Mouse (Mus musculus): ENCODE data around the gene Arhgef26. TPM values are rescaled to one million over a fixed set of nuclear protein-coding genes. Genes with fewer than 3 reads are reported as not detected.

Arhgef26 gene
- total and polyA plus RNA-seq, 3 experiments: 0.16 TPM; not detected in 2

GRCm38 (mm10) chr3:62418387-62419138 is 80.4 kb downstream of the Arhgef26 start:
- no peak for TF ChIP-seq POLR2AphosphoS5 (IDR thresholded peaks at IDR 0.05; ENCODE audit: insufficient replicate concordance, low read depth, low read length)
- no peak for TF ChIP-seq GATA2 (IDR thresholded peaks at IDR 0.05; ENCODE audit: borderline replicate concordance, low read depth, low read length)
- no peak for TF ChIP-seq CTCF (IDR thresholded peaks at IDR 0.05; ENCODE audit: low read depth, low read length)
- no peak for TF ChIP-seq GATA1 (IDR thresholded peaks at IDR 0.05; ENCODE audit: borderline replicate concordance, low read length)
- TF ChIP-seq TAL1 (conservative IDR thresholded peaks at IDR 0.05; ENCODE audit: low read depth, low read length): no peak
- ATAC-seq (ENCODE audit: extremely low read depth, insufficient number of reproducible peaks, low FRiP score, poor library complexity, severe bottlenecking) (no peak), DNase-seq (ENCODE audit: low spot score) (no peak)
- Histone ChIP-seq H3K9me3 (replicated peaks) (no peaks in the 10 kb centered on the region), H3K36me3 (replicated peaks) (no peaks in the 10 kb centered on the region), H3K27me3 (ENCODE audit: insufficient read depth, low read length) (no peaks in the 10 kb centered on the region; the same call in 1 of the 2 replicates), H3K4me1 (ENCODE audit: insufficient read depth, low read depth, low read length) (no peaks in the 10 kb centered on the region), H3K4me3 (ENCODE audit: low read depth, low read length) (no peak overlapping the region)

- Histone ChIP-seq H3K4me1 (ENCODE audit: insufficient read depth, low read depth, low read length) (no peaks in the 10 kb centered on the region), H3K36me3 (replicated peaks) (no peaks in the 10 kb centered on the region), H3K9me3 (replicated peaks) (no peaks in the 10 kb centered on the region), H3K4me3 (ENCODE audit: low read depth, low read length) (no peak overlapping the region), H3K27me3 (ENCODE audit: insufficient read depth, low read length) (0 out of 2 replicates have a peak, but pooled peaks cover 3% of the 10 kb centered on the region)
- TF ChIP-seq POLR2AphosphoS5 (IDR thresholded peaks at IDR 0.05; ENCODE audit: insufficient replicate concordance, low read depth, low read length) (no peak), TAL1 (conservative IDR thresholded peaks at IDR 0.05; ENCODE audit: low read depth, low read length) (no peak), CTCF (IDR thresholded peaks at IDR 0.05; ENCODE audit: low read depth, low read length) (no peak), GATA2 (IDR thresholded peaks at IDR 0.05; ENCODE audit: borderline replicate concordance, low read depth, low read length) (no peak), GATA1 (IDR thresholded peaks at IDR 0.05; ENCODE audit: borderline replicate concordance, low read length) (no peak)
- DNase-seq (ENCODE audit: low spot score) (no peak), ATAC-seq (ENCODE audit: extremely low read depth, insufficient number of reproducible peaks, low FRiP score, poor library complexity, severe bottlenecking) (no peak)
Measured at GRCm38 (mm10) chr3:62433675-62434074, 95.5 kb downstream of the Arhgef26 start.

- Histone ChIP-seq H3K9me3 (replicated peaks) (no peaks in the 10 kb centered on the region), H3K36me3 (replicated peaks) (no peaks in the 10 kb centered on the region), H3K4me3 (ENCODE audit: low read depth, low read length) (no peak overlapping the region), H3K4me1 (ENCODE audit: insufficient read depth, low read depth, low read length) (no peaks in the 10 kb centered on the region), H3K27me3 (ENCODE audit: insufficient read depth, low read length) (peaks cover 8% of the 10 kb centered on the region)
- ATAC-seq (ENCODE audit: extremely low read depth, insufficient number of reproducible peaks, low FRiP score, poor library complexity, severe bottlenecking) (no peak), DNase-seq (ENCODE audit: low spot score) (no peak)
- TF ChIP-seq CTCF (IDR thresholded peaks at IDR 0.05; ENCODE audit: low read depth, low read length): no peak
- no peak for TF ChIP-seq GATA1 (IDR thresholded peaks at IDR 0.05; ENCODE audit: borderline replicate concordance, low read length)
- TF ChIP-seq POLR2AphosphoS5 (IDR thresholded peaks at IDR 0.05; ENCODE audit: insufficient replicate concordance, low read depth, low read length): no peak
- TF ChIP-seq GATA2 (IDR thresholded peaks at IDR 0.05; ENCODE audit: borderline replicate concordance, low read depth, low read length): no peak
- TF ChIP-seq TAL1 (conservative IDR thresholded peaks at IDR 0.05; ENCODE audit: low read depth, low read length): no peak
Measured at GRCm38 (mm10) chr3:62435923-62436322, 97.8 kb downstream of the Arhgef26 start.

GRCm38 (mm10) chr3:62440431-62440969 is 102.4 kb downstream of the Arhgef26 start:
- no peak for ATAC-seq (ENCODE audit: extremely low read depth, insufficient number of reproducible peaks, low FRiP score, poor library complexity, severe bottlenecking)
- Histone ChIP-seq H3K27me3 (ENCODE audit: insufficient read depth, low read length) (peaks cover 8% of the 10 kb centered on the region), H3K4me3 (ENCODE audit: low read depth, low read length) (no peak overlapping the region), H3K9me3 (replicated peaks) (no peaks in the 10 kb centered on the region), H3K36me3 (replicated peaks) (no peaks in the 10 kb centered on the region), H3K4me1 (ENCODE audit: insufficient read depth, low read depth, low read length) (no peaks in the 10 kb centered on the region)
- TF ChIP-seq TAL1 (conservative IDR thresholded peaks at IDR 0.05; ENCODE audit: low read depth, low read length) (no peak), CTCF (IDR thresholded peaks at IDR 0.05; ENCODE audit: low read depth, low read length) (no peak), GATA2 (IDR thresholded peaks at IDR 0.05; ENCODE audit: borderline replicate concordance, low read depth, low read length) (no peak), POLR2AphosphoS5 (IDR thresholded peaks at IDR 0.05; ENCODE audit: insufficient replicate concordance, low read depth, low read length) (no peak), GATA1 (IDR thresholded peaks at IDR 0.05; ENCODE audit: borderline replicate concordance, low read length) (no peak)
- no peak for DNase-seq (ENCODE audit: low spot score)

- H3K36me3 ChIP-seq (replicated peaks): no peaks in the 10 kb centered on the region
- H3K4me3 ChIP-seq (ENCODE audit: low read depth, low read length): no peak overlapping the region
- DNase-seq (ENCODE audit: low spot score): no peak
- no peaks in the 10 kb centered on the region for H3K4me1 ChIP-seq (ENCODE audit: insufficient read depth, low read depth, low read length)
- H3K9me3 ChIP-seq (replicated peaks): no peaks in the 10 kb centered on the region
- TF ChIP-seq GATA1 (IDR thresholded peaks at IDR 0.05; ENCODE audit: borderline replicate concordance, low read length) (no peak), TAL1 (conservative IDR thresholded peaks at IDR 0.05; ENCODE audit: low read depth, low read length) (no peak), GATA2 (IDR thresholded peaks at IDR 0.05; ENCODE audit: borderline replicate concordance, low read depth, low read length) (no peak), POLR2AphosphoS5 (IDR thresholded peaks at IDR 0.05; ENCODE audit: insufficient replicate concordance, low read depth, low read length) (no peak), CTCF (IDR thresholded peaks at IDR 0.05; ENCODE audit: low read depth, low read length) (no peak)
- no peak for ATAC-seq (ENCODE audit: extremely low read depth, insufficient number of reproducible peaks, low FRiP score, poor library complexity, severe bottlenecking)
- H3K27me3 ChIP-seq (ENCODE audit: insufficient read depth, low read length): peaks cover 8% of the 10 kb centered on the region
Measured at GRCm38 (mm10) chr3:62443582-62444194, 105.5 kb downstream of the Arhgef26 start.

GRCm38 (mm10) chr3:62446271-62446670 is 108.1 kb downstream of the Arhgef26 start:
- H3K4me3 ChIP-seq (ENCODE audit: low read depth, low read length): no peak overlapping the region
- H3K36me3 ChIP-seq (replicated peaks): no peaks in the 10 kb centered on the region
- H3K4me1 ChIP-seq (ENCODE audit: insufficient read depth, low read depth, low read length): no peaks in the 10 kb centered on the region
- ATAC-seq (ENCODE audit: extremely low read depth, insufficient number of reproducible peaks, low FRiP score, poor library complexity, severe bottlenecking): no peak
- H3K27me3 ChIP-seq (ENCODE audit: insufficient read depth, low read length): no peaks in the 10 kb centered on the region
- TF ChIP-seq TAL1 (conservative IDR thresholded peaks at IDR 0.05; ENCODE audit: low read depth, low read length): no peak
- no peak for TF ChIP-seq POLR2AphosphoS5 (IDR thresholded peaks at IDR 0.05; ENCODE audit: insufficient replicate concordance, low read depth, low read length)
- TF ChIP-seq CTCF (IDR thresholded peaks at IDR 0.05; ENCODE audit: low read depth, low read length): no peak
- TF ChIP-seq GATA1 (IDR thresholded peaks at IDR 0.05; ENCODE audit: borderline replicate concordance, low read length): no peak
- TF ChIP-seq GATA2 (IDR thresholded peaks at IDR 0.05; ENCODE audit: borderline replicate concordance, low read depth, low read length): no peak
- DNase-seq (ENCODE audit: low spot score): no peak
- no peaks in the 10 kb centered on the region for H3K9me3 ChIP-seq (replicated peaks)

Measured in G1E (cell line).